Mouse (Mus musculus): ENCODE results near the gene Atp11a.

The Atp11a gene

DNA sequence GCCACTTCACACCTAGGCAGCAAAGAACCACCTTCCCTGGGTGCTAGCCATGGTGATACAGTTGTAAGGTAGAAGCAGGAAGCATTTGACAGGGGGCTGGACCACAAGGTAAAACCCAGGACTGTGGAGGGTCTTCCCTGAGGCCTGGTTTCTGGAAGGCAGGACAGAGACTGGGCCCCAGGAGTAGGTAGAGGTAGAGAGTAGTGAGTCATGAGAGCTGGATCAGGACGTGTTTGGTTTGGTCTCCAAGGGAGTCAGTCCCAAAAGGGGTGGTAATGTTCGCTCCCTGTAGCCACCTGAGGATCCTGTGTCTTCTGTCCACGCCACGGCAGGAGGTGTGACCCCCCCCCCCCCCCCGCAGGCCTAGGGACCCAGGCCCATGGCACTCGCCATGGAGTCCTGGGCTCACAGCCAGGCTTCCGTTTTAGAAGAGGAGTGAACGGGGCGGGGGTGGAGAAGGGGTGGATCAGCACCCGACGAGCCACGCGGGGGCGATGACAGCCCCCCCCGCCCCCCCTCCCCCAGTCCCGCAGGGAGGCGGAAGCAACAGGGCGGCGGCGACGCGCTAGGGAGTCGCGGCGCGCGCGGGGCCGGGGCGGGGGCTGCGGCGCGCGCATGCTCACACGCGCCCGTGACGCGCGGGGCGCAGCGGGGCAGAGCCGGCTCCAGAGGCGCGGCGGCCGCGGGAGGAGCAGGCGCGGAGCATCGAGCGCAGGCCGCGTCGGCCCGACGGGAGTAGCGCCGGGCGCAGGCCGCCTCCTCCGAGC is at the start of gene Atp11a:
TSS of gene Atp11a (plus strand) at position 624 of the 767 bp plus-strand sequence.
- peak; percentile 67 for DNase-seq (ENCODE audit: low spot score)

DNA sequence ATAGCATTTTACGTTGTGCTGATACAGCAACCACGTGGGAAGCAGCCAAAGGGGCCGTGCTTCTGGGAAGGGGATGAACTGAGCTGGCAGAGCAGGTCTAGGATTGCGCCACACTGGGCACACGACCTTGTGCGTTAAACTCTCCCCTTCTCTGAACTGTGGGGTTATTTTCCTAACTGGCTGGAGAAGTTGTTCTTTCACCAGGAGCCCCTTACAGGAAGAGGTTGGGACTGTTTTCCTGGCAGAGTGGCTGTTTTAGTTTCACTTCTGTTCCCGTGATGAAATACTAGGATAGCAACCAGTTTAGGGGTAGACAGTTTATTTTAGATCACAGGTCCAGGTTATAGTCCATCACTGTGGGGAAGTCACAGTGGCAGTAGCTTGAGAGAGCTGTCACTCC is 45.2 kb upstream of the Atp11a start:
- DNase-seq (ENCODE audit: low spot score): no peak

DNA sequence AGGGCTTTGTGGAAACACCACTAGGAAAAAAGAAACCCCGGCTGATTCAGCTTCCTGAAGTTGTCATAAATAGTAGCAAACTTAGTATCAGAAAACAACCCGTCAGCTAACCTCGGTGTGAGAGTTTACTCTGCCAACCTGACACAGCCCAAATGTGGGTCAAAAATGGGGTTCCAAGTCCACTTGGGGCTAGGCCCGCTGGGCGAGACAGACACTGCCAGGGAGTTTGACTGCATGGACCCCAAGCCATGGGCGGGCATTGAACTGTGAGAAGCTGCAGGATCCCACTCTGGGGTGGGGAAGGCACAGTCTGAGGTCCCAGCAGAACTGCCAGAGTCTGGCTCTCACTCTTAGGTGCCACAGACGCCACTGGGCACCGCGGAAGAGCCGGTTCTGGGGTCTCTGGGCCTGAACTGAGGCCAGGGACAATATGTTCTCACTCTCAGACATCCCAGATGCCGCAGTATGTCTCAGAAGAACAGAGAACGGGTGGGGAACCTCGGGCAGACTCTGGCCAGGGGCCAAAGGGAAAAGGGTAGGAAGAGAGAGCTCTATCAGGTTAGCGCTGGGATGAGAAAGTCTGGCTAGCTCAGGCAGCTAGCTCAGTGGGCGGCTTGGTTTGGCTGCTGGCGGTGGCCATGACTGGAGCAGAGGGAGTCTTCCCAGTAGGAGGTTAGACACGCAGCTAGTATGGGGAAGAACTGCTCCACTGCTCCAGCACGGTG is 40.8 kb upstream of the Atp11a start:
- no peak for DNase-seq (ENCODE audit: low spot score)

DNA sequence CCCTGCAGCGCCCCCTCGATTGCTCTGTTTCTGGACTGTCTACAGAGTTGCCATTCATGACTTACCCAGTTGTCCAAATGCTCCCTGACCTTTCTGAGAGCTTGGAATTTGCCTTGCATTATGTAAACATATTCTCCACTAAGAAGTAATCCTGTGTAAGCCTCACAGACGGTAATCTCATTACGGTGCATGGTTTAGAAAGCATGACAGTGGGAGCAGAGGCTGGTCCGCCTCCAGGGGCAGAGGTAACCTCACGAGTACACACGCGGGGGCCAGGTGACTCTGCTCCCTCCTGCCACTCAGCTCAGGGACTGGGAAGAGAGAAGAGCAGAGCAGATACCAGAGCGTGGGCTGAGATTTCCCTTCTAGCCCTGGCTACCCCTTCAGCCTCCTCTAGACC is 37.7 kb upstream of the Atp11a start:
- DNase-seq (ENCODE audit: low spot score): no peak

DNA sequence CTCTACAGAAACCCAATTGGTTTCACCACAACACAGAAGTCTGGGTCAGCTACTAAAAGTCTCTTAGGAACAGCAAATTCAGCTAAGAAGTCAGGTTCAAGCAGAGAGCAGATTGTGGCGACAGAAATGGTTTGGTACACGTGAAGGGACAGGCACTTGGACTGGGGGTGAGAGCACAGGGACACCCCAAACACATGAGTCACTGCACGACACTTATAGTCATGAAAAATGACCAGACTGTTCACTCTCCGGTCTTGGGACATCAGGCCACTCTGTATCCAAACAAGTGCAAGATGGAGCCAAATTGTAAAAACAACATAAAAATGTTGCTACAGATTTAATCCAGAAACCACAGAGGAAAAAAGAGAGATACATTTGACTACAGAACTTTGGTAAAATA is 28.2 kb upstream of the Atp11a start:
- DNase-seq (ENCODE audit: low spot score): no peak

DNA sequence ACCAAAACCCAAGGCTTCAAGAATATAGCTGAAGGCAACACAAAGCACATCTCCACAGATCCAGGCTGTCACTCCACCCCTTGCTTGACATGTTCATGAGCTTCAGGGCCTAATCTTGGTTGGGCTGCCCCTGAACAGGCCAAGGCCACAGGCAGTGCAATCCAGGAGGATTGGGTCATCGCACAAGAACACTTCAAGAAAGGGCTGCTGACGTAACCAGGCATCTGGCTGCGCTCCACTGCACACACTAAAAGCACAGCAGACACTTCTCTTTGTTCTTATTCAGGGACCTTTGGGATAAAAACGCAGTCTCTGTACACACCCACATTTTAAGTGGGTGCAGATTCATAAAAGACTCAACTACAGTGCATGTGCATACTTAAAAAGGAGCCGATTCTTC is 26.0 kb upstream of the Atp11a start:
- DNase-seq (ENCODE audit: low spot score): peak; percentile 38

DNA sequence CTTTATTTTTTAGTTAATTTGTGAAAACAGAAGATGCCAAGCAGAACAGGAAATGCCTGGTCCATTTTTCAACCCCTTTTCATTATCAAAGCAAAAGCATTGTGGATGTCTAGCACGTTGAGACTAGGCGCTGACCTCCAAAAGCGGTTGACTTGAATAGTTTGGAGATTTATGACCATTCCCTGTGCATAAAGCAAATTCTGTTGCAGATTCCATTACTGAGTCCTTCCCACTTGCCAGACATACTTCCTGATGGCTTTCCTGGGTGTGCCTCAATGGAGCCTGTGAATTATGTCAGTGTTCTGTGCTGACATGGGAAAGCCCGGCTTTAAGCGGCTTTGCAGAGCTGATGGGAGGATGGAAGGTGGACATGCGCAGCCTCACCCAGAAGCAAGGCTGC is 24.4 kb upstream of the Atp11a start:
- DNase-seq (ENCODE audit: low spot score): no peak

DNA sequence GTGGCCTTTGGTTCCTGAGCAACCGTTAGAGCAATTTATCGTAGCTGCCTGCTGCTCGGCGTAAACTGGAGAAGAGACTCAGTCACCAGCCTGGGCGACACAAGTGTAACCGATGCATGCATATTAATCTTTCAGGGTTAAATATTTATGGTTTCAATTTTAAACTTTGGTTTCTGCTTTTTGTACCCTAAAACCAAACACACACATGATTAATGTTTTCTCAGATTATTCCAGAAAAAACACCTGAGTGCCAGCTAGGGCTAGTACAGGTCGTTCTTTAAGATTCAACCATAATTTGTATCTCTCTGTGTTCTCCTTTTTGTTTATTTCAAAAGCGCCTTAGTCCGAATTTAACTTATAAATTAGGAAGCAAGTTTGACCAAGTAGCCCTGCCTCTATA is 17.7 kb upstream of the Atp11a start:
- DNase-seq (ENCODE audit: low spot score): no peak

DNA sequence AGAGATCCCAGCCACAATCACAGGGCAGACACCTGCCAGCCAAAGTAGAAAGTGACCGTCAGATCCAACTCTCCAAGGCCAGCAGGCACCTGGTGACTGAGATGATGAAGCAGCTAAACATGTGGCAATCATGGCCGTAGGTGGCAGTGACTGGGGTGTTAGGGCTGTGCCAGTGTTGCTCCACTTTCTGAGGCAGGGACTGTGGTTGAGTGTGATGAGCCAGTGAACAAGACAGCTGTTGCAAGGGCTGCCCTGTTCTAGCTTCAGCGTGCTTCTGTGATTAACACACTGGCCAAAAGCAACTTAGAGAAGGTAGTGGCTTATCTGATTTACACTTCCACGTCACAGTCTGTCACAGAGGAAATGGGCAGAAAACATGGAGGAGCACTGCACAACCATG is 13.4 kb upstream of the Atp11a start:
- DNase-seq (ENCODE audit: low spot score): no peak

DNA sequence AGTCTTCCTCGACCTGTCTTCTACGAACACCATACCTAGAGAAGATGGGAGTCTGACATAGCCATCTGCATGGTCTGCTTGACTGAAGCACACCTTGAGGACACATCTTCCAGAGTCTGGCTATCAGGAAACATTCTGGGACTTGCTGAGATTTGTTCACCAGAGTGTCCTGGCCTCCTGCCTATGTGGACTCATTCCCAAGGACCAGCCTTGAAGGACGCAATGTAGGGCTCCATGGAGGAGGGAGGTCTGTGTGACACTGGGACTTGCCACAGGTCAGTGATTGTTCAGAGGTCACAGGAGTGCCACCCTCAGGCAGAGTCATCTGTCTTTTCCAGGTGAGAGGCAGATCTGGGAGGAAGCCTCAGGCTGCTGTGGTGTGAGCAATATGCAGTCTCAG is 8.6 kb upstream of the Atp11a start:
- no peak for DNase-seq (ENCODE audit: low spot score)

DNA sequence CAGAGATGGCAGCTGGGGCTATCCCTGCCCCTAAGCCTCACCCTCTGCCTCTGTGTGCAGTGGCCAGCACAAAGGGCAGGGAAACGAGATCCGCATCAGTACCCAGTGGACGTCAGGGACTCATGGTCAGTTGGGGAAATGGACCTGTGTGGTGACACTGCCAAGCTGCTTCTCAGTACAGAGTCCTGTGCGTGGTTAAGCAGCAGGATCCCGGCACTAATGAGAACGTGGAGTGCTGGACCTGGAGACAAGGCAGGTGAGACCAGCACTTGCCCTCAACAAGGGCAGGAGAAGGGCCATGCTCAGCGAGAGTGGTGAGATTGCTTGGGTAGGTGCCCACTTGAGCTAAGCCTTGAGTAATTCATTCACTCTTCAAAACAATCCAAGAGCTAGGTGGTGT is 7.7 kb upstream of the Atp11a start:
- DNase-seq (ENCODE audit: low spot score): no peak

DNA sequence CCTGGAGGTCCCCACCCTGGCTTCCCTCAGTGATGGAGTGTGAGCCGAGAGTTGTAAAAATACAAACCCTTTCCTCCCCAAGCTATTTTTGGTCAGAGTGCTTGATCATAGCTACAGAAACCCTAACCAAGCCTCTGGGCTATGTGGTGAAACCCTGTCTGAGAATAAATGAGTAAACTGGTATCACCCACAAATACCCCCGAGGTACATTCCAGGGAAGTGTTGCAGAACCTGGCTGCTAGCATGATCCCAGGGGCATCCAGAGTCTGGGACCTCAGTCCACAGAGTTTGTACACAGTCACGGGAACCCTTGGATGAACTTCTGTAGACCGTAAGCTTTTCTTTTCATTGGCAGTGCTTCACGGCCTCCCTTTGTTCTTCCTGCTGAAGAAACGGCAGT is 3.8 kb upstream of the Atp11a start:
- no peak for DNase-seq (ENCODE audit: low spot score)

DNA sequence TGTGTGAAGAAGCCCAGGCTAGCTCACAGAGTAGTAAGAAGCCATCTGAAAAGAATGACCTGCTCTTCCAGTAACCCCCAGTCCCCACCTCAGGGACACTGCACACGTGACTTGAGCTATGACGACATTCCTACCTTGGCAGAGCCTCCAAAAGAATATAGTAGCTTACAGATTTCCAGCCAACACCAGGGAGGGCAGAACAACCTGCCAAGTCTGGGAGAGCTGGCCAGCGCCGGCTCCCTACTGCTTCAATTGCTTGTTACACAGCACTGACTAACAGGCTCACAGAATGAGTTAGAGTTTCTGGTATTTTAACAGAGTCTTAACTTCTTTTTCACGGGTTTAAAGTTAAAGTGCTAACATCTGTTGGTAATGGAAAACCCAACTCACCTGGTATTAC is 2.7 kb upstream of the Atp11a start:
- no peak for DNase-seq (ENCODE audit: low spot score)

DNA sequence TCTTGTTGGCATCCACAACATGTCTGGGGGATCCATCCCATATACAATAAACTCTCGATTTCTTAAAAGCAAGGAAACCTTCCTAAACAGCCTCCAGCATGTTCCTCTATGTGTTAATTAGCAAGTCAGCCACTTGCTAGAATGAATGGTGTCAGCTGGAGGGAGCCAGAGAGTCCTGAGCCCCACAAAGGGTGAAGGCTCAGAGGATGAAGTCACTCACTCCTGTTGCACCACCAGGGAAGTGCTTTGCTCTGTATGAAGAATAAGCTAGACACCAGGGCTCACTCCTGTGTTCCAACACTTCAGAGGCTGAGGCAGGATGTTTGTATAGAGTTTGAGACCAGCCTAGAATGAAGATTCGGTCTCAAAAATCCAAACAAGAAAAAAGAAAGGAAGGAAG is 1.5 kb upstream of the Atp11a start:
- DNase-seq (ENCODE audit: low spot score): no peak

DNA sequence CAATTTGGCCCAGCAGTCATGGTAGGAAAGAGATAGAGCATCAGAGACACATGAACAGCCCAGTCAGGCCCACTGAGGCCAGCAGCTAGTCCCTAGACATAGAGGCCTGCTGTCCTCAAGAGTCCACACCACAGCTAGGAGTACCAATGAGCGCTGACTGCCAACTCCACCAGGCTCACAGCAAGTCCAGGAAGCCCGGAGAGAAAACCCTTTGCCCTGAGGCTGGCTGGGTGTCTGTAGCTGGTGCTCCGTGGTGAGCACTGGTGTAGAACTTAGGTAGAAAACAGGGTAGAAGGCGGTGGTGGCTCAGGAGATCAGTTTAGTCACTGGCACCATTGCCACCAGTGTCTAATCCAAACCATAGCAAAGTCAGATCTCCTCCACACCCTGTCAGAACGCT is 988 bp upstream of the Atp11a start:
- DNase-seq (ENCODE audit: low spot score): no peak

DNA sequence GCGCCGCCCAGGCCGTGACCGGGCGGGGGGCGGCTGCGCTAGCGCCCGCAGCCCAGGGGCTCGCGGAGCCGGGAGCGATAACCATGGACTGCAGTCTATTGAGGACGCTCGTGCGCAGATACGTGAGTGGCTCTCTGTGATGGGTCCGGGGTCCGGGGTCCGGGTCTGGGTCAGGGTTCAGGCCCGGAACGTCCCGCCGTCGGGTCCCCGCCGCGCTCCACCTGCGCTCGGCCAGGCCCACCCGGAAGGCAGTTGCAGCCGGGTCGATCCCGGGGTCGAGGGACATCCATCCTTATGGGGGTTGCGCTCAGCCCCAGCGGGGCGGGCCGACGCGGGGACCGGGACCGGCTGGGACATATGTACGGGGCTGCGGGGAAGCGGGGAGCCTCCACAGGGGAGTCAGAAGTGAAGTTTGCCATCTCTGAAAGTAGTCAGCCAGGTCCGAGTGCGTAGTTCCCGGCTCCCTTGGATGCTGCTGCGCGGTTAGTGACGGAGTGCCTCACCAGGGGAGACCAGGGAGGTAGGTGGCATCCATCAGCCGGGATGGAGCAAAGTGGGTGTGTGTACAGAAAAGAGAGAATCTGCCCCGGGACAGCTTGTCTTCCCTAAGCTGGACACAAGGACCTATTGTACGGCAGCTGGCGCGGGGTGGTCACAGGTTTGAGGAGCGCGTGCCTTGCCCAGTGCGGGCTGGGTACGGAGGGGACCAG is 572 bp downstream of the Atp11a start:
- peak; percentile 54 for DNase-seq (ENCODE audit: low spot score)

DNA sequence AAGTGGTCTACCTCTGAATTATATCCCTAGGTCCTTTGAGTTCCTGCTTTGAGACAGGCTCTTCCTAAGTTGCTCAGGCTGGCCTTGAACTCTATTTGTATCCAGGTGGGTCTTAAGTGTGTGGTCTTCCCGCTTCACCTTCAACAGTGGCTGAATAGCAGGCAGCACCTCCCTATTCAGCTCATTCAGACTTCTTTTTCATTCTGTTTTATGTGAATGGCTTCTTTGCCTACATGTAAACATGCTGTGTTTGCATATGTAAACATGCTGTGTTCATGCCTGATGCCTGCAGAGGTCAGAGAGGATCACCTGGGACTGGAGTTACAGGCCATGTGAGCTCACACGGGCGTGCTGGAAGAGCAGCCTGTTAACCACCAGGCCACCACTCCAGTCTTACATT is 3.1 kb downstream of the Atp11a start:
- no peak for DNase-seq (ENCODE audit: low spot score)

DNA sequence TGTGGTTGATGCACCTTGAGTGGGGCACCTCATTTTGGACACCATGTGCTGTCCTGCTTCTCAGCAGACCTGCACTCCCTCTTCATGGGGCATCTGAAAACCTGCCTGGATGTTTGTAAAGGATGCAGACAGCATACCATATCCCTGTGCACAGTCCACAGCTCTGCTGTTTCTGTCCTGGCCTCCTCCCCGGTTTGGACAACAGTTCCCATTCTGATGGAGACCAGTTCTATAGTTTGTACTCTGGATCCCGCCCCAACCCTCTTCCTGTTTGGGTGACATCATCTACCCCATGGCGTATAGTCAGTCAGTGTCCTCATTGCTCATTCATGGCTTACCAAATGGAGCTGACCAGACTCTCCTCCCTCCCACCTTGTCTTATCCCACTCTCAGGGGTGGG is 5.1 kb downstream of the Atp11a start:
- no peak for DNase-seq (ENCODE audit: low spot score)

DNA sequence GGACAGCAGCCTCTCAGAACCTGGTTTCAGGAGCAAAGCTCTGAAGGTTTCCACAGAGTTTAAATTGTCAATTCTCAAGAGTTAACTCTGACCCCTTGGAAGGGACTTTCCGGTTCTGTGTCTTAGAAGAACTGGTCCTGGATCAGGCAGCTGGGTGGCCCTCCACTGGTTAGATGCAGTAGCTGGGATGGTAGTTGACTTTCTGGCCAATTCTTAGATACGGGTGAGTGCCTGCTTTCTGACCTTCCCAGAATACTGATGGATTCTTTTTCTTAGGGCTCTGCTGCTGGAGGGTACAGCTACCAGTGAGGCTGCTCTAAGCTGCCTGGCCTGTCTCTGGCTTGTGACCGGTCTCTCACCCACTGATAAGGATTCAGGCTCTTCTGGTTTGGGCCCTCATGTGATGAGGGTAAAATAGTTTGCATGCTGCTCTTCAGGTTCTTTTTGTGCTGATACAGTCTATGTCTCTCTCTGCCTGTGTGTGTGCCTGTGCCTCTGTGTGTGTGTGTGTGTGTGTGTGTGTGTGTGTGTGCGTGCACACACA is 6.8 kb downstream of the Atp11a start:
- DNase-seq (ENCODE audit: low spot score): no peak

DNA sequence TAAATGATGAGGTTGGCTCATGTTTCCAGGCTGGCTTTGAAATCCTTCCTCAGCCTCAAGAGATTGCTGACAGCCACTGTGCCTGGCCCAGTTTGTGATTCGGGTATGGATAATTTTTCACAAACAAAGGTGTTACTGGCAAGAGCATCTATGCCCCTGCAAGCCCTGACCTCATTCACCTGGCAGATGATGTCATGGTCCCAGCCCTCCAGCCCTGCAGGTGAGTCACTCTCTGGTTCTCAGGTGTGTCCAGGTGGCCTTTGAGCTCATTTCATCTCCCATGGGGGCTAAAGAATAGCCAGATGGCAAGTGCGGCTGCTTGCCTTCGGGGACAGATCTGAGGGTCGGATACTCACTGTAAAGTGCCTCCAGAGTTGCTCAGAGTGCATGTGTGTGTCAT is 8.2 kb downstream of the Atp11a start:
- DNase-seq (ENCODE audit: low spot score): no peak

DNA sequence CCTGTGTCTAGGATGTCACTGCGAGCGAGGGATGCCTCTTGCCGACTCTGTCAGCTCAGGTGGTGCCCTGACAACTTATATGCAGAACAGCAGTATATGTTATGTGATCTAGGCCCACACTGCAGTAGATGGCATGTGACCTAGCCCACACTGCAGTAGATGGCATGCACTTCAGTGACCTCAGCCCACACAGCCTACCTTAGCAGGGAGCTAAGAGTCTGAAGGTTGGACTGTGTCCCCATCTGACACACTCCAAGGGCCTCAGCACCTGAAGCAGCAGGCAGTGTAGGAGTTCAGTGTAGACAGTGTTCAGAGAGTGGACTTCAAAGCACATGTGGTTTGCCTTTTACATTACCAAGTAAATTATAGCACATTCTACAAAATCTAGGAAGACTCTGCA is 10.4 kb downstream of the Atp11a start:
- no peak for DNase-seq (ENCODE audit: low spot score)

DNA sequence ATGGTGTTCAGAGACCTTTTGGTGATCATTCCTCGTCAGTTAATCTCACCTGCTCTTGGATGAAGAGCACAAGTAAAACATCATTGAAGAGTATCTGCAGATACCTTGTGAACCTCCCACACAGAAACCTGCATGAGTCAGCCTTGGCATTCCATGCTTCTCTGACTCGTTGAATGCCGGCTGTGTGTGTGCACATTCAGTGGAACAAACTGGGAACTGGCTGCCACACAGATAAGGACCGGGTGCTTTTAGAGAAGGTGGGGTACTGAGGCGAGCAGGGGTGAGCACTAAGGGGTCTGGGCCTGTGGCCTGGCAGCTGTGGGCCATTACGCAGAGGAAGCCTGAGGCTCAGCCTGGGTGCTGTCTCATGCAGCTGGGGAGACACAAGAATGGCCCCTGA is 11.9 kb downstream of the Atp11a start:
- no peak for DNase-seq (ENCODE audit: low spot score)

DNA sequence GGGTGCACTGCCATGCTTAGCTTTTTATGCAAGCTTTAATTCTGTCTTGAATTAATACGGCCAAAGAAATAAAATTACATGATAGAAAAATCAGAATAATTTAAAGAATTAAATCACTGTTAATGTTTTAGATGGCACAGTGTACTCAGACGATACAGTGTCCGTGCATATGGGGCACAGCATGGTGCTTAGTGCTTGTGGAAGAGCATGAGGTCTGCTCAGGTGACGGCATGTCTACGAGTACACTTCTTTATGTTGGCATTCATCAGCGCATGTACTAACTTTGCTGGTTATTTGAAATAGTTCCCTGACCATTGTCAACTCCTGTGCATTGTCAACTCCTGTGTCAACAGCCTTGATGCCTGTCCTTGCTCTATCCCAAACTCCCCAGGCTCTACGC is 12.5 kb downstream of the Atp11a start:
- DNase-seq (ENCODE audit: low spot score): no peak
